Mouse (Mus musculus): ENCODE measurements around the gene Asprv1.

Gene Asprv1

DNA sequence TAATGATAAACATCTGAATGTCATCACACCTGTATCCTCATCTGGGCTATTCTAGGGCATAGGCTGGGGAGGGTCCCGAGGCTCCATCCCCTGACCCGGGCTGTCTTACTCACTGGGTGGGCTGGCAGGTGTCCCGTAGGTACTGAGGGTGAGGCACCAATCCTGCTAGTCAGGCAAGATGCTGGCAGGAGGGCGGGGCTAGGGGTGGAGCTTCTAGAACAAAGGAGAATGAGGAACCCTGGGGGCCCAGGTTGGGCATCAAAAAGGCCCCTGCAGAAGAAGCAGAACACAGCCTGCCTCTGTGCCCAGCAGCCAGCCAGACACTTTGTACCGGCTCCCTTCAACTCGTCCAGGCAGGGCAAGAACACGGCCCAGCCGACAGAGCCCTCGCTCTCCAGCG, at the start of gene Asprv1:
Gene Asprv1, plus strand, starts transcription at position 219 of the 400 bp plus-strand sequence.
- DNase-seq (ENCODE audit: low spot score in 2 of 2): peak in 1 of 2 experiments; percentile 54

DNA sequence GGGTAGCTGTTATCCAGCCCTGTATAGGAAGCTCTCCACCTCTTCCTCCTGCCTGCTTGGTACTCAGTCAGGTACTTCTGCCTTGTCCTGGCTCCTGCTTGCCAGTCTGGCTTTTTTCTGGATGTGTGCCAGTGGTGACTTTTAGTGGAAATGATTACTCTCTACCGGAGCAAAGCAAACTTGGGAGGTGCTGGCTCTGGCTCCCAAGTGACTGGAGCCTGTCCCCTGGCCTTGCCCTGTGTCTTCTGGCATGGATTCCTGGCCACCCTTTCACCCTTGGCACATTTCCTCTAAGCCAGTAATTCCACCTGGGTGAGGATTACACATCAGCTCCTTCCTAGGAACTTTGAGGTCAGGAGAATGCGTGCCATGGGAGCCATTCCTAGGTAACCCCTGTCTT, 49.6 kb upstream of the Asprv1 start:
- DNase-seq (ENCODE audit: low spot score in 2 of 2): no peak

DNA sequence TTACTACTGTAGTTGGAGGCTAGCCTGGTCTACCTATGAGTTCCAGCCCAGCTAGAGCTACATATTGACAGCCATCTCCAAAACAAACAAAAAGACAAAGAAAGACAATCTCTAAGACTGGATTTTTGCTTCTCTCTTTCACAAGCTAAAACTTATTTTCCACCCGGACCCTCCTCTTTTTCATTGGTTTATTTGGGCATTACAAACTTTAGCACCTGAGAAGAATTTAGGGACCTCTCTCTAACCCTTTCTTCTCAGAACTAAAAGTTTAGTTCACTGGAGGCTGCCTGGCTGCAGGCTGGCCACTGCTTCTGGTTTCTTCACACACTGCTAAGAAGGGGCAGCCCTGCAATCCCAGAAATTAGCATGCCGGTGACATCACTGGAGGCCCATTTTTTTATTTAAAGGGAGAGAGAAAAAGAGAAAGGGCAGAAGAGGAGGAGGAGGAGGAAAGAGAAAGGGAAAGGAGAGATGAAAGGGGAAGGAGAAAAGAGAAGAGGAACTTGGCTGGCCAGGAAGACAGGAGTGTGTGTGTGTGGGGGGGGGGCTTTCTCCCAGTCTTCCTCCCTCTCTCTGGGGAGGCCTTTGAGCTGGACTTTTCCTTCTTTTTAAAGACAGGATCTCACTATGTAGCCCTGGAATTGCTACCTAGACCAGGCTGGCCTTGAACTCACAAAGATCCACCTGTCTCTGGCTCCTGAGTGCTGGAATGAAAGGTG, 48.7 kb upstream of the Asprv1 start:
- no peak for DNase-seq (ENCODE audit: low spot score in 2 of 2)

DNA sequence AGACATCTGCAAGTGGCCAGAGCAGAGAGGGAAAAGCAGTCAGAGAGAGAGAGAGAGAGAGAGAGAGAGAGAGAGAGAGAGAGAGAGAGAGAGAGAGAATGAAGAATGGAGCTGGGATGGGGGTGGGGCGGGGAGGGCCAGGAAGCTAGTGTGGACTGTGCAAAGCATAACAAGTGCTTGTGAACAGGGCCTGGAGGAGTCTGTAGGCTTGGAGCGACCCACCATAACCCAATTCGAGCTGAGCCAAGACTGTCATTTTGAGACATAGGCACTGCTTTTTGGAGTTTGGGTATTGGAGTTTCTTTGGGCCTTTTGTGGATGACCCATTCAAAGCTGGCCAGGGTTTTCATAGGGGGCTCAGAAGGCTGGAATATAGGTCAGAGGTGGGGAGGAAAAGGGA, 48.0 kb upstream of the Asprv1 start:
- no peak for DNase-seq (ENCODE audit: low spot score in 2 of 2)

DNA sequence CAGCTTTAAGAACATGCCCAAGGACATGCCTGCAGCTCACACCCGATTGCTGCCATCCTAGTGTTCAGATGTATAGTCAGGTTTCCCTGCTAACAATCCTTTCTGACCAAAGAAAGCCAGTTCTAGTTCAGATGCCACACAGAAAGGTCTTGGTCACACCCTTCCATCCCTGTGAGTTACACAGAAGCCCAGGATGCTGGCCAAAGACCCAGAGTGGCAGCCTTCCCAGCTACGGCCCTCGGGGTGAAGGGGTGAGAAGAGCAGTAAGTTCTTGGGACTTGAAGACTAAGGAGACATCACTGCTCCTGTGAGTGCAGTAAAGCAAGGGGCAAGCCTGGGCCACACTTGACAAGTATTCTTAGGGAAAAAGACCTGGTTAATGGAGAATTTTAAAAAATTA, 44.8 kb upstream of the Asprv1 start:
- DNase-seq (ENCODE audit: low spot score in 2 of 2): no peak

DNA sequence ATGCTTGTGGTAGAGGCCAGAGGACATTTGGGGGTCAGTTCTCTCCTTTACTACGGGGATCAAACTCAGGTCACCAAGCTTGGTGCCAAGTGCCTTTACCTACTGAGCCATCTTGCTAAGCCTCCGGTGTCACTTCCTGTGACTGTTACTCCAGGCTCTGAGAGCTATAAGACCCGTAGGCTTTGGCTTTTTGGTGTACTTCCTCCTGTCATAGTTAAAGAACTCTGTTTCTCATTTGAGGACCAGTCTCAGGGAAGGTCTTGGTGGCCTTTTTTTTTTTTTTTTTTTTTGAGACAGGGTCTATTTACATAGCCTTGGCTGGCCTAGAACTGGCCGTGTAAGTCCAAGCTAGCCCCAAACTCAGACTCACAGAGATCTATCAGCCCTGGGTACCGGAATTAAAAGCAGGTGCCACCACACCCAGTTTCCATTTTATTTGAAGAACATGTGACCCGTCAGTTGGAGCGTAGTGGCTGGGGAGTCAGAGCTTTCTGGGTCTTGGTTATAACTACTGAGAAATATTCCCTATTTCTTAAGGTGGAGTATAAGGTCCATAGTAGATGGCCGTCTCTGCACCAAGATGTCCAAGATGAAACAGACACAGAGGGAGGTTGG, 44.3 kb upstream of the Asprv1 start:
- no peak for DNase-seq (ENCODE audit: low spot score in 2 of 2)

DNA sequence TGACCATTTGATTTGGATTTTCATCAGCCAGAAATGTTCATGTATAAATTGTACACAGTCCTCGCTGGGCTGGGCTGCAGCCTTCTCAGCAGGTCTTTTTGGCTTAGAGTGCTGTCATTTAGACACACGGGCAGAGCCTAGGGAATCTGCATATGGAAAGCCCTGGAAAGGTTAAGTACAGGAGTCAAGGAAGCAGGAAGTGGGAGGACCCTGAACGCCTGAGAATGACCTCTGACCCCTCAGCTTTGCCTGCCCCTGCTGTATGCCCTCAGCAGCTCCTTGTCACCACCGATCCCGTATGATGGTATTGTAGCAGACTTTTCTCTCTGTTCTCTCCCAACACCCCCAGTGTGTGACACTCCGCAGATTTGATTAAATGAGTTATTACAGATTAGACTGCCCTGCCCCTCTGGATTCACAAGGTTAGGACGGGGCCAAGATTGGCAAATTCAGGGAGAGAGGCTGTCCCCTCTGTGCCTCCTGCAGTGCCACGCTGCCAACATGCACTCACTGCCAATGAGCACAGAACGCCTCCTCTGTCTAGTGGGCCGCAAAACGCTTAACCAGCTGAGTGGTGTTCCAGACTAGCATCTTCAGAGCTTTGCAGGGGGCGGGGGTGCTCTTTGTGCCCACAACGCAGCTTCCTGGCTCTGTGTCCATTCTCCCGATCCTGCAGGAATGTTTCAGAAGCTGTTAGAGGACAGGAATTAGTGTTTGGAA, 43.5 kb upstream of the Asprv1 start:
- no peak for DNase-seq (ENCODE audit: low spot score in 2 of 2)

DNA sequence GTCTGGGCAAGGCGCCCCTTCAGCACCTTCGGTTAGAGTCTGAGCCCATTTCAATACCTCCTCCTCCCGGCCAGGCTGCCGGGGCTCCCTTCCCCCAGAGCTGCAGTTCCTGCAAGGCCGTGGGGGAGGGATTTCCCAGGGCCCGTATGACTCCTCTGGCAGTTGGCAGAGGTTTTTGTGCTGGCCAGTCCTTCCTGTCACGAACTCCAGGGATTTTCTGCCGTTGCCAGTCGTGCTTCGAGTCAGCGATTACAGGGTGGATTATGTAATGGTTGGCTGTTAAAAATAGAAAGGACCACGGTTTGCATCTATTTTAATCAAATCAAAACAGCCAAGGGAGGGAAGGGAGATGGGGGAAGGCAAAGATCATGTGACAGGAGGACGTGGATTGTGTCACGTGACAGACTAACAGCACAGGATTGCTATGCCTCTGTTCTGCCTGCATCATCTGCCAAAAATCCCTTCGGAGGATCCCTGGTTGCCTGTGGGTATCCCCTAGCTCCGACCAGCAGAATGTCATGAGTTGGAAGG, 42.8 kb upstream of the Asprv1 start:
- peak in 1 of 2 experiments; percentile 54 for DNase-seq (ENCODE audit: low spot score in 2 of 2)

DNA sequence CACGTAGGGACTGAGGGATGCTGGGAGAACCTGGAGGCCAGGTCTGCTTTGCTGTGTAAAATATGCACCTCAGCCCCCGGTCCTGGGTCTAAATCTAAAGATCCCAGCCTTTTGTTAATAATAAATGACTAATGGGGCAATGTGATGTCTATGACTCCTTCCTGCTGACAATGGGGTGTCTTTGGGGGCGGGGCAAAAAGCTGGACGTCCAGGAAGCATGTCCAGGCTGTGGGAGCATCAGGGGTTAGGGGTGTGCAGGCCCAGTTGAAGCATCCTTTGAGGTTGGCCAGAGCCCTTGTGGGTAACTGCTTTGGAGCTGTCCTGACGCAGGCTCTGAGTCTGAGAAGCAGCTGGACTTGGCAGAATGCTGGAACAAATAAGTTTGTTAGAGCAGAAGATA, 41.9 kb upstream of the Asprv1 start:
- DNase-seq (ENCODE audit: low spot score in 2 of 2): no peak

DNA sequence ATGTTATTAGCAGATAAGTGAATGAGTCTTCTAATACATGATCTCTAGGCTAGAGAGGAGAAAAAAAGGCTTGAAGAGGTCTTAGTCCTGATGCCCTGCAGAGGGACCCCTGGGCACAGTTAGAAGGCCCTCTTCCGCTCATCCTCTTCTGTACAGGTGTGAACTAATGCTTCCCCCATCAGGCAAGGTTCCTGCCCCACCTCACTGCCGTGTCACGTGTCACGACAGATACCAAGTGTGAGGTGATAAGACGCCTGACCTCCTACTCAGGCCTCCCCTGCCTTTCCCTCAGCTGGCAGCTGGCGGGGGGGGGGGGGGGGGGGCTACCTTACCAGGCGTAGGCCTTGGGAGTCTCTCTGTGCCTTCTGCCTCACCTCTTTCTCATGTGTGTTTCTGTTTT, 39.5 kb upstream of the Asprv1 start:
- DNase-seq (ENCODE audit: low spot score in 2 of 2): no peak

DNA sequence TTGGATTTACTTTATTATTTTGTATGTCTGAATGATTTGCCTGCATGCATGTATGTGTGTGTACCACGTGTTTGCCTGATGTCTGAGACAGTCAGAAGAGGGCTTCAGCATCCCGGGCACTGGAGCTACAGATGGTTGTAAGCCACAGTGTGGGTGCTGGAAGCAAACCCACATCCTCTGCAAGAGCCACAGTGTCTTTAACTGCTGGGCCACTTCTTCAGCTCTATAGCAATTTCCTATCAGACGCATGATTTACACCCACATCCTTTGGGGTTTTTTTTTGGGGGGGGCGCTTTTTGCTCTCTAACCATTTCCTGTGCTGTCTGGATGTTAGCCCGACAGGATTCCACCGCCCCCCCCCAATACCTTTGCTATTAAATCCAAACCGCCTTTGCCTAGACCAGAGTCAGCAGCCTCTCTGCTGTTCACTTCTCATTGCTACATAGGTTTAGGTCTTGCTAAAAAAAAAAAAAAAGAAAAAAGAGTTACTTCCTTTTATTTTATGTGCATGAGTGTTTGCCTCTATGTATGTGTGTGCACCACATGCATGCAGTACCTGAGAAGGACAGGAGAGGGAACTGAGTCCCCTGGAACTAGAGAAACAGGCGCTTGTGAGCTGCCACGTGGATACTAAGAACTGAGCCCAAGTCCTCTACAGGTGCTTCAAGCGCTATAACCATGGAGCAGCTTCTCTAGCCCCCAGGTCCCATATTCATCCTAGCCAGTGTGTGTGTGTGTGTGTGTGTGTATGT, 34.6 kb upstream of the Asprv1 start:
- DNase-seq (ENCODE audit: low spot score in 2 of 2): peak in 1 of 2 experiments; percentile 30

DNA sequence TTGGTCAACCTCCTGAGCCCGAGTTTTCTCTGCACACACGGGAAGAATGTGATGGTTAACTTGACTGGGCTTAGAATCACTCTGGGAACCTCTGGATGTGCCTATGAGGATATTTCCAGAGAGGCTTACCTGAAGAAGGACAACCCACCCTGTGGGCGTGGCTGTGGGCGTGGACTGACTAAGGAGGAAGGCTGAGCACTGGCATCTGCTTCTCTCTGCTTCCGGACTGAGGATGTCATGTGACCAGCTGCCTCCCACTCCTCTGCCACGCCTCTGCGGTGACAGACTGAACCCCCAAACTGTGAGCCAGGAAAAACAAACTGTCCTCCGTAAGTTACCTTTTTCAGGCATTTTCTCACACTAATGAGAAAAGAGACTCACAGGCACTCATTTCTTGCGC, 33.3 kb upstream of the Asprv1 start:
- DNase-seq (ENCODE audit: low spot score in 2 of 2): peak in 1 of 2 experiments; percentile 51

DNA sequence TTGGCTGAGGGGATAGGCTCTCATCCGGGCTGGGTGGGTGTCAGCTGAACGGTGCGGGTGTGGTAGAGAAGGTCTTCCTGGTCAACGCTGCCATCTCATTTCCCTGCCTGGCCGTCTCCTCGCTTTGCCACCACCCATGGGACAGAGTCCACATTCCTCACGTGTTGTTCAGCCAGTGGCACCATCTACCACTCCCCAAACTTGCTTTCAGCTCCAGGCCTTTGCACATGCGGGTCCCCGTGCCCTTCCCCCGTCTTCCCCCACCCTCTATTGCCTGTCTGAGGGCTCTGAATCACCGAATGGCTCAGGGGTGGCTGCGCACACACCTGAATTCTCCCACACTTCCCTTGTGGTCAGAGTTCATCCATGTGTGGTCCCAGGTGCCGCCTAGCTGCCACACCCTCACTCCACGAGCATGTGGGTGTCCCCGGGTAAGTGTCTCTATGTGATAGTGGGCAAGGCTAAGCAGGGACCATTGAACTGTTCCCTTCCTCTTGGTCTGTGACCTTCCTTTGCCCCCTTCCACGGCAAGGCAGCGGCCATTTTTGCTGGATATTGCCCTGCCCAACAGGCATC, 32.0 kb upstream of the Asprv1 start:
- DNase-seq (ENCODE audit: low spot score in 2 of 2): no peak

DNA sequence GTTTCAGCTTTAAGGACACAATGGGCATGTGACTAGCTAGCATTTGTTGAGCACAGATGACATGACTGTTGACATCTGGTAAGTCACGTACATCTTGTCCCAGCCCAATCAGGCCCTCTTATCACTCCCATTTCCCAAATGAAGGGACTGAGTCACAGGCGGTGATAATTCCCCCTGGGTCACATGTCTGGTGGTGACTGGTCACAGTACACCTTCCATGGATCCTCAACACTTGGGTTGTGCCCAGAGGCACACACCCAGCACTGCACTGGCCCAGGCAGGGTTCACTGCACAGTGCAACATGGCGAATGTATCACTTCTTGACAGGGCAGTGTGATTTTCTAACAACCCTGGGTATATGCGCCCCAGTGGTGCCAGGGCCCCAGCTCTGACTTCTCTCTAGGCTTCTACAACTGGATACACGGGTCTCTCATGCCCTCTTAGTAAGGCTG, 29.2 kb upstream of the Asprv1 start:
- no peak for DNase-seq (ENCODE audit: low spot score in 2 of 2)

DNA sequence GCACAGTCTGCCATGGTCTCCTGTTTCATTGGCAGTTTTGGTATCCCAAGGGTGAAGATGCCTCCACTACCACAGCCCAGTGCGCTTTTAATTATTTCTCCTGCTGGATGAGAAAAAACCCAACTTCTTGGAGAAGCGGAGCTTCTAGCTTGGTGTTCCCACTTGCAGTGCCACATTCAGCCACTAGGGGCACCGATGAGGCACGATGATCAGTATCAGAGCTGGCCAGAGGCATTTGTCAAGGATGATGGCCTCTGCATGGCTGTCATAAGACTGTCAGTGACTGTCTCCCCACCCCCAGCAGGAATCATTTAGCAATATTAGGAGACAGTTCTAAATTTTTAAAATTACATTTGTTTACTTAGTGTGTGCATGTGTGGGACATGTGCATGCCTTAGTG, 28.8 kb upstream of the Asprv1 start:
- peak; percentile 94 to 97 for DNase-seq (ENCODE audit: low spot score in 2 of 2)

DNA sequence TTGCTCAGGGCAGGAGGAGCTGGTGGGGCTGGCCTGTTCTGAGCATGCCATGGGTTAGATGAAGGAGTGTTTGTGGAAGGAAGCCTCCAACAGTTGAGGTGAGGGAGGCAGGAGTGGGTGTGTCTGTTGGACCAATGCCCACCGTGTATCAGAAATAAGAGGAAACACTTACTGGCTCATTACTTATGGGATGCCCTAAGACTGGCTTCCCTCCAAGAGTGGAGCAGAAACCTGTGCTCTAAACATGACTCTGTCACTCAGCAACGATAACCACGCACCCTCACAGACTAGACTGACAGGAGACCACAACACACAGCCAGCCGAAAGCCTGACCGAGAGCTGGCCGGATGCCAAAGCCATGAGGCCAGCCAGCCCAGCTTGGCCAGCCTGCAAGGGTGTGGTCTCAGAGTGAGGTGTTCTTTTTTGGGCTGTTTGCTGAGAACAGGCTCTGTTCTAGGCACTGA, 28.0 kb upstream of the Asprv1 start:
- DNase-seq (ENCODE audit: low spot score in 2 of 2): peak; percentile 81 to 89

DNA sequence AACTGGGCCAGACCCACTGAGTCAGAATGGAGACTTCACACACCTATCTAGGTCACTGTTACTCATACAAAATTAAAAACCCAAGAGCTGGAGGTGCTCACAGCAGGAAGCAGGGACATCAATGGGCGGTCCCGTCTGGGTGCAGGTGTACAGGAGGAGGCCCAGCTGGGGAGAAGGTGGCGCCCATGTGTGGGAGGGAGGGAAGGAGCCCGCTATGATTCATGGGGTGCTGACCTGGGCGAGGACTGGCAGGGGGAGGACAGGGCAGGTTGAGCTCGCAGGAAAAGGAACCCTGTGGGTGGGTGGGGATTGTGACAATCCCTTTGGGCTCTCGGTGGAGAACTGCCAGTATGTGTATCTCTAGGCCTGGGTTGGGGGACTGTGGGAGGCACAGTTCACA, 22.7 kb upstream of the Asprv1 start:
- no peak for DNase-seq (ENCODE audit: low spot score in 2 of 2)

DNA sequence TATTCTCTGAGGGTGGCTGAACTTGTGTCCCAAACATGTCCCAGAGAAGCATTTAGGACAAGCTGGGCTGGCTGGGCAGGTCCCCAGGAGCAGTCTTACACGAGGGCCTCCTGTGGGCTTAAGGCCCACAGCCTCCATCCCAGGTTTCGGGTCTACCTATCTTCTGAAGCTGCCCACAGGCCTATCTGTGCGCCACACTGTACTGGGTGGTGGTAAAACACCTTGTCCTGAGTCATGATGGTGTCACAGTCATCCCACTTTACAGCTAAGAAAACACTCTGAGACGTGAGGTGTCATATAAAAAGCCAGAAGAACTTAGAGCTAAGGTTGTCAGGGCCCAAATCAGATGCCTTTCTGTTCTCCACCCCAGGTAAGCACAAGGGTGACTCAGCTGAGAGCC, 21.7 kb upstream of the Asprv1 start:
- no peak for DNase-seq (ENCODE audit: low spot score in 2 of 2)

DNA sequence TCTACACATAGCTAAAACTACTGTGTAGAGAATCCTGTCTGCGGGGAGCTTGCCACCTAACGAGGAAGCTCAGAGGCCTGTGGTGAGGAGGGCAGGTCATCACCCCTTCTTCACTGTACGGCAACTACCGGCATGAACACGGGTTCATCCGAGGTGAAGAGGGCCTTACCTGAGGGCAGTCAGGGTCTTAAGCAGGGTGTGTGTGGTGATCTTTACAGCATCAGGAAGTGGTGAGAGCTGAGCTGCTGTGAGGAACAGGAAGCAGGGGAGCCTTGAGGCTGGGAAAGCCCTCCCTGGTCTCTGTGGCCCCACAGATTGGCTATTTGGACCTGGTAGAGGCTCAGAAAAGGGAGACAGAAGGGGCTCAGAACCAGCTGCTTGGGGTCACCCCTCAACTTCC, 20.5 kb upstream of the Asprv1 start:
- peak in 1 of 2 experiments; percentile 41 for DNase-seq (ENCODE audit: low spot score in 2 of 2)

DNA sequence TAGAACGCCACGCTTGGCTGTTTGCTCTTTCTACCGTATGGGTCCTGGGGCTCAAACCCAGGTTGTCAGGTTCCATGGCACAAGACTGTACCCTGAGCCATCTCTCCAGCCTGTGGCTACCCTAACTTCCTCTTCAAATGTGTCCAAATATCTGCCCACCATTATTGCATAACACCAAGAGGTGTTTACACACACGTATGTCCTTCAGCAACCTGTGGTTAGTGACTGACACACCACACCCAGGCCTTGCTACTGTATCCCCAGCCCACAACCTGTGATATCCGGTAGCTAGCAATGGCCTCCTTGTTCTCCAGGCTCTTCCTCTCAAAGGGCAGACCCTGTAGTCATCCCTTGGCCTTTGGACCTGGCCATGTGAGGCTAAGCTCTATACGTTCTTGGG, 18.7 kb upstream of the Asprv1 start:
- DNase-seq (ENCODE audit: low spot score in 2 of 2): no peak

DNA sequence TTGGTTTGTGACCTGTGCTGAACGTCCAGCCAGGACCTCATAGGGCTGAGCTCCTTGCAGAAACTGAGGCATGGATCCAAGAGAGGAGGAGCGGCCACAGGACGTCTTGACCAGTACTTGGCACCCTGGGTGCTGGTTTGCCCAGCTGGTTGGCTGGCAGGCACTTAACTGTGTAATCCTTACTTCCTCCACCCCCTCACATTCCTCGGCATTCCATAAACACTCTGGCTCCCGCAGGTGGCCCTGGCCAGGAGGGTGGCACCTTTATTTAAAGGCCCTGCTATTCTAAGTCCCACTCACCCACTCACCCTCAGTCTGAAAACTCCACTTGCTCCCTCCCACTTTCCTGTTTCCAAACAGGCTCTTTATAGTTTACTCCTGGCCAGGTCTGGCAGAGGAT, 17.2 kb upstream of the Asprv1 start:
- DNase-seq (ENCODE audit: low spot score in 2 of 2): no peak
